Mouse (Mus musculus) limb, embryonic 14.5 days (tissue): ENCODE data around the gene Fam213b. TPM values are rescaled to one million over a fixed set of nuclear protein-coding genes. Genes with fewer than 3 reads are reported as not detected.

Experiments used
- ATAC-seq: fragments of 200-750 bp; cut with Nextera tagmentation; 2 replicates; pipeline ENCODE4 v1.8.0; 2017; ENCODE audit warnings: low read depth, moderate number of reproducible peaks, moderate TSS enrichment; ENCODE audit not compliant: low FRiP score
- DNase-seq: peaks from one replicate; pipeline ENCODE4 v3.0.0-alpha.2; 2015; ENCODE audit warnings: low spot score
- H3K27ac ChIP-seq: fragments of 300-500 bp; sonication (generic); replicated peaks from 2 replicates; pipeline ENCODE4 v1.5.1; 2014; ENCODE audit warnings: low read depth, mild to moderate bottlenecking, low read length, moderate library complexity, mixed read lengths
- H3K27me3 ChIP-seq: fragments of 300-500 bp; sonication (generic); 2 replicates; pipeline ENCODE4 v1.6.1; 2014; ENCODE audit warnings: low read length, mixed read lengths; ENCODE audit not compliant: control insufficient read depth, insufficient read depth
- H3K36me3 ChIP-seq: fragments of 300-500 bp; sonication (generic); 2 replicates; pipeline ENCODE4 v1.6.1; 2014; ENCODE audit warnings: mild to moderate bottlenecking, low read length, moderate library complexity, mixed read lengths; ENCODE audit not compliant: control insufficient read depth, insufficient read depth
- H3K4me1 ChIP-seq: fragments of 300-500 bp; sonication (generic); 2 replicates; pipeline ENCODE4 v1.6.1; 2014; ENCODE audit warnings: antibody characterized with exemption, low read length, mixed read lengths; ENCODE audit not compliant: control insufficient read depth, insufficient read depth
- H3K4me2 ChIP-seq: fragments of 300-500 bp; sonication (generic); replicated peaks from 2 replicates; pipeline ENCODE4 v1.6.1; 2014; ENCODE audit warnings: low read depth, mild to moderate bottlenecking, low read length, moderate library complexity; ENCODE audit not compliant: severe bottlenecking
- H3K4me3 ChIP-seq: fragments of 300-500 bp; sonication (generic); replicated peaks from 2 replicates; pipeline ENCODE4 v1.5.1; 2014; ENCODE audit warnings: low read length
- H3K9ac ChIP-seq: fragments of 300-500 bp; sonication (generic); 2 replicates; pipeline ENCODE4 v1.6.1; 2014; ENCODE audit warnings: mild to moderate bottlenecking, low read depth, low read length, moderate library complexity; ENCODE audit not compliant: severe bottlenecking
- H3K9me3 ChIP-seq: fragments of 300-500 bp; sonication (generic); 2 replicates; pipeline ENCODE4 v1.6.1; 2016; ENCODE audit warnings: low read length; ENCODE audit not compliant: control insufficient read depth
- POLR2A ChIP-seq: fragments of 200-500 bp; IDR thresholded peaks from 2 replicates; pipeline ENCODE4 v1.8.0; 2012; ENCODE audit warnings: inconsistent platforms, mild to moderate bottlenecking, moderate library complexity, borderline replicate concordance; ENCODE audit not compliant: insufficient read depth, insufficient read length; ENCODE audit errors: extremely low read depth
- WGBS: fragments of 180-500 bp; shearing (Covaris S2); extraction: QIAGEN DNeasy Blood & Tissue Kit; methylation state at CpG from one replicate; pipeline ENCODE4 v1.1.7; 2014; 5-methylcytosine and 5-hydroxymethylcytosine counted together
- polyA plus RNA-seq, 2 experiments: library from polyadenylated mRNA; depleted of rRNA in 1 of 2; stranded (reverse) in 1 of 2; unstranded in 1 of 2; fragments of >200 nt; fragmentation: Nextera tagmentation in 1 of 2; extraction: Ambion mirVana in 1 of 2; gene quantifications; 2 replicates each; pipeline versions ENCODE4 v1.2.1 to v1.2.3; 2012 to 2014

Gene Fam213b
- polyA plus RNA-seq, 2 experiments, result 33.6 to 51.8 TPM

- Histone ChIP-seq H3K27ac (no peak overlapping the region), H3K9ac (no peak overlapping the region)
These were observed 44.5 kb upstream of the Fam213b start for GRCm38 (mm10) chr4:154943323-154944039.

GRCm38 (mm10) chr4:154942632-154943322, 43.8 kb upstream of the Fam213b start:
- H3K36me3 ChIP-seq, result no peaks in the 10 kb centered on the region

More at GRCm38 (mm10) chr4:154943323-154944039, 44.5 kb upstream of the Fam213b start:
- 89% methylated on average over 6 of the region's 6 CpGs for WGBS
- no peak for TF ChIP-seq POLR2A
- Histone ChIP-seq H3K4me3 (no peak overlapping the region), H3K4me2 (no peak overlapping the region), H3K4me1 (peaks cover 6% of the 10 kb centered on the region), H3K27me3 (0 out of 2 replicates have a peak, but pooled peaks cover 4% of the 10 kb centered on the region), H3K36me3 (no peaks in the 10 kb centered on the region), H3K9me3 (no peaks in the 10 kb centered on the region)
- DNase-seq, result peak; percentile 1
- ATAC-seq, result no peak

GRCm38 (mm10) chr4:154941831-154942230, 42.9 kb upstream of the Fam213b start:
- 83% methylated on average over 5 of the region's 5 CpGs for WGBS
- no peak overlapping the region for H3K4me3 ChIP-seq
- ATAC-seq (no peak), DNase-seq (peak; percentile 2)
- peaks cover 5% of the 10 kb centered on the region for H3K4me1 ChIP-seq
- no peak overlapping the region for H3K4me2 ChIP-seq
- no peaks in the 10 kb centered on the region for H3K27me3 ChIP-seq
- no peaks in the 10 kb centered on the region for H3K36me3 ChIP-seq
- H3K27ac ChIP-seq, result no peak overlapping the region
- no peak for TF ChIP-seq POLR2A
- no peaks in the 10 kb centered on the region for H3K9me3 ChIP-seq
- H3K9ac ChIP-seq, result no peak overlapping the region

More at GRCm38 (mm10) chr4:154942632-154943322, 43.8 kb upstream of the Fam213b start:
- no peak overlapping the region for H3K4me2 ChIP-seq
- no peak for TF ChIP-seq POLR2A
- 79% methylated on average over 10 of the region's 10 CpGs for WGBS
- no peak overlapping the region for H3K4me3 ChIP-seq
- H3K27me3 ChIP-seq, result no peaks in the 10 kb centered on the region
- peaks cover 5% of the 10 kb centered on the region for H3K4me1 ChIP-seq
- H3K27ac ChIP-seq, result no peak overlapping the region
- no peak for ATAC-seq
- H3K9me3 ChIP-seq, result no peaks in the 10 kb centered on the region
- peak; percentile 2 for DNase-seq
- no peak overlapping the region for H3K9ac ChIP-seq

- H3K9ac ChIP-seq, result no peak overlapping the region
- no peak for TF ChIP-seq POLR2A
- no peaks in the 10 kb centered on the region for H3K9me3 ChIP-seq
- 87% methylated on average over 2 of the region's 2 CpGs for whole genome bisulfite sequencing
- H3K4me1 ChIP-seq, result no peaks in the 10 kb centered on the region
- ATAC-seq (no peak), DNase-seq (no peak)
- no peaks in the 10 kb centered on the region for H3K36me3 ChIP-seq
- no peak overlapping the region for H3K27ac ChIP-seq
- H3K4me3 ChIP-seq, result no peak overlapping the region
- H3K4me2 ChIP-seq, result no peak overlapping the region
- H3K27me3 ChIP-seq, result no peaks in the 10 kb centered on the region
These were observed 41.2 kb upstream of the Fam213b start for GRCm38 (mm10) chr4:154940156-154940555.

GRCm38 (mm10) chr4:154937746-154938145, 38.8 kb upstream of the Fam213b start:
- Histone ChIP-seq H3K4me2 (no peak overlapping the region), H3K36me3 (no peaks in the 10 kb centered on the region), H3K4me1 (no peaks in the 10 kb centered on the region), H3K9me3 (no peaks in the 10 kb centered on the region), H3K4me3 (no peak overlapping the region), H3K27ac (no peak overlapping the region), H3K27me3 (no peaks in the 10 kb centered on the region), H3K9ac (no peak overlapping the region)
- ATAC-seq (no peak), DNase-seq (no peak)
- WGBS, result 65% methylated on average over 1 of the region's 1 CpGs
- no peak for TF ChIP-seq POLR2A
